Mouse (Mus musculus): ENCODE data around the gene Lrrc38. TPM values are rescaled to one million over a fixed set of nuclear protein-coding genes. Genes with fewer than 3 reads are reported as not detected.

Gene Lrrc38
- polyA plus RNA-seq, 1 experiment from 2014 or later: 0.16 TPM

DNA sequence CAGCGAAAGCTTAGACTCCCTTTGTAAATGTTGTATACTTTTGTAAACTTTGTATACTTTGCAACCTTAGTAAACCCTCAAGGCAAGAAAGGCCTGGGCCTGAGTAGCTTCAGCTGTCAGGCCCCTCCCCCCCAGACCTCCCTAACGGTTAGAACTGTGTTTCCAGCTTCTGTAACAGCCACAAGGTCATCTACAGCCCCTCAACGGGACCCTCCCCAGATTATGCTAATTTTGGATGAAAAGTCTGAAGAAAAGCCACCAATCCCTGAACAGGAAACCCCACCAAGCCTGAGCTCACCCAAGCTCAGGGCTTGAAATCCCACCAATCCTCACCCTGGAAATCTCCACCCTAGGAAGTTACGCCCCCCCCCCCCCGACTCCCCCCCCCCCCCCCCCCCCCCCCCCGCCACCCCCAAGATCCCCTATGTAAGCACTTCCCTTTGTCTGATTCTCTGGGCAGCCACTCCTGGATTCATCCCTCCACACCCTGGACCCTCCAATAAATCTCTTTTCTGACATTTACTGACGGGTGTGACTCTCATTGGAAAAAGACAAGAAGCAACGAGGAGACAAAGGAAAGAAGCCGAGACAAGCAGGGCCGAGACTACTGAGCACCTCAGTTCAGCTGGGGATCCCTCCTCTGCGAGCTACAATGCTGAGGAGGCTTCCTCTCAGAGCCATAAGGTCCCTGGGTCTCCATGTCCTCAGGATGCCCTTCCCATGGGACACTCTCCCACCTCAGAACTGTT is 25.2 kb upstream of the Lrrc38 start:
- Histone ChIP-seq H3K4me2 (ENCODE audit: low read depth, low read length) (no peak overlapping the region), H3K9ac (ENCODE audit: low read length) (no peak overlapping the region), H3K27ac (ENCODE audit: low read length) (no peak overlapping the region), H3K27me3 (ENCODE audit: control insufficient read depth, insufficient read depth, low read depth, low read length) (no peaks in the 10 kb centered on the region), H3K9me3 (ENCODE audit: control insufficient read depth, low read length) (no peaks in the 10 kb centered on the region), H3K36me3 (ENCODE audit: control insufficient read depth, insufficient read depth, low read length) (no peaks in the 10 kb centered on the region), H3K4me1 (replicated peaks; ENCODE audit: control insufficient read depth, insufficient read depth, low read length) (peaks cover 2% of the 10 kb centered on the region; the same call in 1 of the 2 replicates), H3K4me3 (ENCODE audit: low read length) (no peak overlapping the region)
- ATAC-seq (ENCODE audit: low read depth): no peak
- 18% methylated on average over 9 of the region's 11 CpGs for WGBS

- Histone ChIP-seq H3K4me2 (ENCODE audit: low read depth, low read length) (peak overlapping the region; percentile 59), H3K27me3 (ENCODE audit: control insufficient read depth, insufficient read depth, low read depth, low read length) (no peaks in the 10 kb centered on the region), H3K4me3 (ENCODE audit: low read length) (peak overlapping the region; percentile 40), H3K4me1 (replicated peaks; ENCODE audit: control insufficient read depth, insufficient read depth, low read length) (peaks cover 2% of the 10 kb centered on the region; the same call in 1 of the 2 replicates), H3K9me3 (ENCODE audit: control insufficient read depth, low read length) (no peaks in the 10 kb centered on the region), H3K9ac (ENCODE audit: low read length) (no peak overlapping the region), H3K36me3 (ENCODE audit: control insufficient read depth, insufficient read depth, low read length) (no peaks in the 10 kb centered on the region), H3K27ac (ENCODE audit: low read length) (no peak overlapping the region)
- peak; percentile 49; the same call in 1 of the 2 replicates for ATAC-seq (ENCODE audit: low read depth)
- 12% methylated on average over 15 of the region's 15 CpGs for WGBS
Observed at GRCm38 (mm10) chr4:143324925-143325624, 24.5 kb upstream of the Lrrc38 start.

GRCm38 (mm10) chr4:143325625-143325941 is 24.0 kb upstream of the Lrrc38 start:
- no peaks in the 10 kb centered on the region for H3K9me3 ChIP-seq (ENCODE audit: control insufficient read depth, low read length)
- H3K27ac ChIP-seq (ENCODE audit: low read length): no peak overlapping the region
- peaks cover 2% of the 10 kb centered on the region; the same call in 1 of the 2 replicates for H3K4me1 ChIP-seq (replicated peaks; ENCODE audit: control insufficient read depth, insufficient read depth, low read length)
- 2% methylated on average over 10 of the region's 10 CpGs for WGBS
- no peaks in the 10 kb centered on the region for H3K36me3 ChIP-seq (ENCODE audit: control insufficient read depth, insufficient read depth, low read length)
- no peaks in the 10 kb centered on the region for H3K27me3 ChIP-seq (ENCODE audit: control insufficient read depth, insufficient read depth, low read depth, low read length)
- H3K4me3 ChIP-seq (ENCODE audit: low read length): peak overlapping the region; percentile 40
- H3K4me2 ChIP-seq (ENCODE audit: low read depth, low read length): peak overlapping the region; percentile 59
- H3K9ac ChIP-seq (ENCODE audit: low read length): no peak overlapping the region
- peak; percentile 56; the same call in 1 of the 2 replicates for ATAC-seq (ENCODE audit: low read depth)

GRCm38 (mm10) chr4:143330566-143330965 is 19.0 kb upstream of the Lrrc38 start:
- Histone ChIP-seq H3K9me3 (ENCODE audit: control insufficient read depth, low read length) (no peaks in the 10 kb centered on the region), H3K4me3 (ENCODE audit: low read length) (no peak overlapping the region), H3K4me1 (replicated peaks; ENCODE audit: control insufficient read depth, insufficient read depth, low read length) (no peaks in the 10 kb centered on the region), H3K36me3 (ENCODE audit: control insufficient read depth, insufficient read depth, low read length) (no peaks in the 10 kb centered on the region), H3K27me3 (ENCODE audit: control insufficient read depth, insufficient read depth, low read depth, low read length) (no peaks in the 10 kb centered on the region), H3K4me2 (ENCODE audit: low read depth, low read length) (no peak overlapping the region), H3K9ac (ENCODE audit: low read length) (no peak overlapping the region), H3K27ac (ENCODE audit: low read length) (no peak overlapping the region)
- ATAC-seq (ENCODE audit: low read depth): no peak
- 27% methylated on average over 9 of the region's 9 CpGs for WGBS

- no peak for ATAC-seq (ENCODE audit: low read depth)
- Histone ChIP-seq H3K9ac (ENCODE audit: low read length) (no peak overlapping the region), H3K9me3 (ENCODE audit: control insufficient read depth, low read length) (no peaks in the 10 kb centered on the region), H3K4me3 (ENCODE audit: low read length) (no peak overlapping the region), H3K27ac (ENCODE audit: low read length) (no peak overlapping the region), H3K27me3 (ENCODE audit: control insufficient read depth, insufficient read depth, low read depth, low read length) (no peaks in the 10 kb centered on the region), H3K4me1 (replicated peaks; ENCODE audit: control insufficient read depth, insufficient read depth, low read length) (no peaks in the 10 kb centered on the region), H3K36me3 (ENCODE audit: control insufficient read depth, insufficient read depth, low read length) (no peaks in the 10 kb centered on the region), H3K4me2 (ENCODE audit: low read depth, low read length) (no peak overlapping the region)
- 66% methylated on average over 1 of the region's 1 CpGs for WGBS
Observed at GRCm38 (mm10) chr4:143331787-143332186, 17.8 kb upstream of the Lrrc38 start.

GRCm38 (mm10) chr4:143334145-143334544 is 15.4 kb upstream of the Lrrc38 start:
- WGBS: 41% methylated on average over 5 of the region's 5 CpGs
- Histone ChIP-seq H3K27ac (ENCODE audit: low read length) (no peak overlapping the region), H3K4me3 (ENCODE audit: low read length) (no peak overlapping the region), H3K9ac (ENCODE audit: low read length) (no peak overlapping the region), H3K9me3 (ENCODE audit: control insufficient read depth, low read length) (no peaks in the 10 kb centered on the region), H3K36me3 (ENCODE audit: control insufficient read depth, insufficient read depth, low read length) (no peaks in the 10 kb centered on the region), H3K4me2 (ENCODE audit: low read depth, low read length) (no peak overlapping the region), H3K27me3 (ENCODE audit: control insufficient read depth, insufficient read depth, low read depth, low read length) (no peaks in the 10 kb centered on the region), H3K4me1 (replicated peaks; ENCODE audit: control insufficient read depth, insufficient read depth, low read length) (no peaks in the 10 kb centered on the region)
- no peak for ATAC-seq (ENCODE audit: low read depth)

DNA sequence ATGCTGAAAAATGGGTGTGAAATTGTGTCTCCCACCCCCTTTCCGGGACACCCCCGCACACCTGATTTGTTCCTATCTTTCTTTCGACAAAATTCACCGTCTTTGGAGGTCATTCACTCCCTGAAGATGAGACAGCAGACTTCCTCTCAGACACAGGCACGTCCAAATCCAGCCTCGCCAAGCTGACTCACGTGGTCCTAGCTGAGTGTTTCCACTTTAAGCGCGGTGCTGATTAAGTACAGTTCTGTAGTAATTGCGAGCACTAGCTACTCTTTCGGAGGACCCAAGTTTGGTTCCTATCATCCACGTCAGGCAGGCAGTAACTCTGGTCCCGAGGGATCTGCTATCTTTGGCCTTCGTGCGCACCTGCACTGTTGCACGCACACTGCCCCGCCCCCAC is 14.6 kb upstream of the Lrrc38 start:
- no peak for ATAC-seq (ENCODE audit: low read depth)
- Histone ChIP-seq H3K27me3 (ENCODE audit: control insufficient read depth, insufficient read depth, low read depth, low read length) (no peaks in the 10 kb centered on the region), H3K27ac (ENCODE audit: low read length) (no peak overlapping the region), H3K36me3 (ENCODE audit: control insufficient read depth, insufficient read depth, low read length) (no peaks in the 10 kb centered on the region), H3K4me1 (replicated peaks; ENCODE audit: control insufficient read depth, insufficient read depth, low read length) (no peaks in the 10 kb centered on the region), H3K9ac (ENCODE audit: low read length) (no peak overlapping the region), H3K4me2 (ENCODE audit: low read depth, low read length) (no peak overlapping the region), H3K4me3 (ENCODE audit: low read length) (no peak overlapping the region), H3K9me3 (ENCODE audit: control insufficient read depth, low read length) (no peaks in the 10 kb centered on the region)
- 79% methylated on average over 17 of the region's 17 CpGs for WGBS

GRCm38 (mm10) chr4:143336096-143336495 is 13.5 kb upstream of the Lrrc38 start:
- H3K36me3 ChIP-seq (ENCODE audit: control insufficient read depth, insufficient read depth, low read length): no peaks in the 10 kb centered on the region
- no peak overlapping the region for H3K4me2 ChIP-seq (ENCODE audit: low read depth, low read length)
- H3K27me3 ChIP-seq (ENCODE audit: control insufficient read depth, insufficient read depth, low read depth, low read length): no peaks in the 10 kb centered on the region
- WGBS: 61% methylated on average over 2 of the region's 2 CpGs
- no peak overlapping the region for H3K4me3 ChIP-seq (ENCODE audit: low read length)
- H3K9me3 ChIP-seq (ENCODE audit: control insufficient read depth, low read length): no peaks in the 10 kb centered on the region
- no peak for ATAC-seq (ENCODE audit: low read depth)
- H3K9ac ChIP-seq (ENCODE audit: low read length): no peak overlapping the region
- no peak overlapping the region for H3K27ac ChIP-seq (ENCODE audit: low read length)
- no peaks in the 10 kb centered on the region for H3K4me1 ChIP-seq (replicated peaks; ENCODE audit: control insufficient read depth, insufficient read depth, low read length)

DNA sequence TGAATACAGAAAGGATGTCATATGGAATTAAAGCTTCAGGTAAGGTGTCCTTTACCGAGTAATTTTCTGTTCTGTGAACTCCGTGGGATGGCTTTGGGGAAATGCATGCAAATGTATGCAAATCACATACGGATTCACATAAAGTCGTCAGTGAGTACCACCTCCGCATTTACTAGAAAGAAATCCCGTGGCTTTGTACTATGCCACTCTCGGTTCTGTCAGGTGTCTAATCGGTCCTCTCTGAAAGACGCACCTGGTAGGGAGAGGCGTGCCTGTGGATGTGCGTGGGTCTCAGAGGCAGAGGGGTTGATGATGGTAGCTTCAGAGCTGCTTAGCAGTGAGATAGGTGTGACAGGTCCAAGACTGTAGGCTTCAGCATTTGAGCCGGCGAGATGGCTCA is 9.7 kb upstream of the Lrrc38 start:
- Histone ChIP-seq H3K4me2 (ENCODE audit: low read depth, low read length) (no peak overlapping the region), H3K4me3 (ENCODE audit: low read length) (no peak overlapping the region), H3K9me3 (ENCODE audit: control insufficient read depth, low read length) (no peaks in the 10 kb centered on the region), H3K27ac (ENCODE audit: low read length) (no peak overlapping the region), H3K4me1 (replicated peaks; ENCODE audit: control insufficient read depth, insufficient read depth, low read length) (no peaks in the 10 kb centered on the region), H3K36me3 (ENCODE audit: control insufficient read depth, insufficient read depth, low read length) (no peaks in the 10 kb centered on the region), H3K9ac (ENCODE audit: low read length) (no peak overlapping the region), H3K27me3 (ENCODE audit: control insufficient read depth, insufficient read depth, low read depth, low read length) (no peaks in the 10 kb centered on the region)
- 86% methylated on average over 13 of the region's 13 CpGs for WGBS
- ATAC-seq (ENCODE audit: low read depth): no peak

Measured in lung, embryonic 16.5 days (tissue).